Mouse (Mus musculus): ENCODE results near the gene Vmn1r184. TPM values are rescaled to one million over a fixed set of nuclear protein-coding genes. Genes with fewer than 3 reads are reported as not detected.
"Not testable (repeated sequence)": the region's sequence is repeated elsewhere in the genome, so short reads cannot be mapped to it uniquely, and the experiment has no call there.

Gene Vmn1r184
- polyA plus RNA-seq (2012; rRNA removed) (not detected in 2 replicates), polyA plus RNA-seq (2014; fragmentation: Nextera tagmentation; extraction: Ambion mirVana) (not detected in 2 replicates)

GRCm38 (mm10) chr7:26260034-26260433, at the start of gene Vmn1r184:
TSS of gene Vmn1r184 (plus strand) at chr7:26260334.
- not testable (repeated sequence) for H3K9ac ChIP-seq (ENCODE audit: low read depth, low read length, severe bottlenecking); H3K36me3 ChIP-seq (ENCODE audit: control insufficient read depth, insufficient read depth, low read length); H3K27ac ChIP-seq (replicated peaks; ENCODE audit: low read depth, low read length); H3K4me1 ChIP-seq (ENCODE audit: control insufficient read depth, insufficient read depth, low read length); H3K9me3 ChIP-seq (ENCODE audit: control insufficient read depth, low read length); H3K4me3 ChIP-seq (replicated peaks; ENCODE audit: low read length); ATAC-seq (ENCODE audit: low FRiP score, low read depth); H3K4me2 ChIP-seq (replicated peaks; ENCODE audit: low read depth, low read length, severe bottlenecking); H3K27me3 ChIP-seq (ENCODE audit: control insufficient read depth, insufficient read depth, low read length); DNase-seq (ENCODE audit: low spot score)
- 80% methylated on average over 1 of the region's 1 CpGs for WGBS

- not testable (repeated sequence) for H3K4me1 ChIP-seq (ENCODE audit: control insufficient read depth, insufficient read depth, low read length); H3K27ac ChIP-seq (replicated peaks; ENCODE audit: low read depth, low read length); H3K27me3 ChIP-seq (ENCODE audit: control insufficient read depth, insufficient read depth, low read length); DNase-seq (ENCODE audit: low spot score); H3K36me3 ChIP-seq (ENCODE audit: control insufficient read depth, insufficient read depth, low read length); ATAC-seq (ENCODE audit: low FRiP score, low read depth); H3K9ac ChIP-seq (ENCODE audit: low read depth, low read length, severe bottlenecking); H3K4me2 ChIP-seq (replicated peaks; ENCODE audit: low read depth, low read length, severe bottlenecking); H3K4me3 ChIP-seq (replicated peaks; ENCODE audit: low read length); H3K9me3 ChIP-seq (ENCODE audit: control insufficient read depth, low read length)
- 85% methylated on average over 8 of the region's 8 CpGs for WGBS
Observed at GRCm38 (mm10) chr7:26303429-26304166, 43.5 kb downstream of the Vmn1r184 start.

GRCm38 (mm10) chr7:26306926-26307325, 46.8 kb downstream of the Vmn1r184 start, which contains the start of gene Cyp2a4:
TSS of gene Cyp2a4 (plus strand) at chr7:26307169.
- not testable (repeated sequence) for H3K27me3 ChIP-seq (ENCODE audit: control insufficient read depth, insufficient read depth, low read length); DNase-seq (ENCODE audit: low spot score); H3K36me3 ChIP-seq (ENCODE audit: control insufficient read depth, insufficient read depth, low read length); H3K9me3 ChIP-seq (ENCODE audit: control insufficient read depth, low read length); H3K4me2 ChIP-seq (replicated peaks; ENCODE audit: low read depth, low read length, severe bottlenecking); H3K27ac ChIP-seq (replicated peaks; ENCODE audit: low read depth, low read length); ATAC-seq (ENCODE audit: low FRiP score, low read depth); H3K4me3 ChIP-seq (replicated peaks; ENCODE audit: low read length); H3K4me1 ChIP-seq (ENCODE audit: control insufficient read depth, insufficient read depth, low read length); H3K9ac ChIP-seq (ENCODE audit: low read depth, low read length, severe bottlenecking)
- WGBS, result 54% methylated on average over 2 of the region's 2 CpGs

- H3K9ac ChIP-seq (ENCODE audit: low read depth, low read length, severe bottlenecking); H3K4me2 ChIP-seq (replicated peaks; ENCODE audit: low read depth, low read length, severe bottlenecking); H3K27me3 ChIP-seq (ENCODE audit: control insufficient read depth, insufficient read depth, low read length); ATAC-seq (ENCODE audit: low FRiP score, low read depth); DNase-seq (ENCODE audit: low spot score); H3K4me1 ChIP-seq (ENCODE audit: control insufficient read depth, insufficient read depth, low read length); H3K27ac ChIP-seq (replicated peaks; ENCODE audit: low read depth, low read length); H3K4me3 ChIP-seq (replicated peaks; ENCODE audit: low read length); H3K36me3 ChIP-seq (ENCODE audit: control insufficient read depth, insufficient read depth, low read length); H3K9me3 ChIP-seq (ENCODE audit: control insufficient read depth, low read length): not testable (repeated sequence)
- 81% methylated on average over 4 of the region's 4 CpGs for WGBS
Observed at GRCm38 (mm10) chr7:26311786-26312185, 51.7 kb downstream of the Vmn1r184 start.

- H3K9ac ChIP-seq (ENCODE audit: low read depth, low read length, severe bottlenecking); H3K4me3 ChIP-seq (replicated peaks; ENCODE audit: low read length); H3K9me3 ChIP-seq (ENCODE audit: control insufficient read depth, low read length); H3K27ac ChIP-seq (replicated peaks; ENCODE audit: low read depth, low read length); ATAC-seq (ENCODE audit: low FRiP score, low read depth); H3K36me3 ChIP-seq (ENCODE audit: control insufficient read depth, insufficient read depth, low read length); DNase-seq (ENCODE audit: low spot score); H3K4me1 ChIP-seq (ENCODE audit: control insufficient read depth, insufficient read depth, low read length); H3K27me3 ChIP-seq (ENCODE audit: control insufficient read depth, insufficient read depth, low read length); H3K4me2 ChIP-seq (replicated peaks; ENCODE audit: low read depth, low read length, severe bottlenecking): not testable (repeated sequence)
- WGBS, result 87% methylated on average over 2 of the region's 2 CpGs
Observed at GRCm38 (mm10) chr7:26315194-26315593, 55.1 kb downstream of the Vmn1r184 start.

DNA sequence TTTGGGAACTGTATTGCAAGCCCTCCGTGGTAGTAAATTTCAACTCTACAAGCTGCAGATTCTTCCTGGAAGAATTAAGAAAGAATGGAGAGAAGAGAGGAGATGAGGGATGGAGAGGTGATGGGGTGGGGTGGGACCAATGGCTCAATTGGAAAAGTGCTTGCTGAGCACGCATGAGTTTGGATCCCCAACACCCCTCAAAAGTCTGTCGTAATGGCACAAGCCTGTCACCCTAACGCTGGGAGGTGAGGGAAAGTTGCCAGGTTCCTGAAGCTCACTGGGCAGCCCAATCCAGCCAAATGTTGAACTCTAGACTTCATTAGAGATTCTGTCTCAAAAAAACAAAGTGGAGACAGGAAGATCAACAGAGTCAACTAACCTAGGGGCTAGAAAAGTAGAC, 55.7 kb downstream of the Vmn1r184 start:
- H3K4me3 ChIP-seq (replicated peaks; ENCODE audit: low read length); H3K9ac ChIP-seq (ENCODE audit: low read depth, low read length, severe bottlenecking); H3K27me3 ChIP-seq (ENCODE audit: control insufficient read depth, insufficient read depth, low read length); H3K4me1 ChIP-seq (ENCODE audit: control insufficient read depth, insufficient read depth, low read length); H3K4me2 ChIP-seq (replicated peaks; ENCODE audit: low read depth, low read length, severe bottlenecking); H3K27ac ChIP-seq (replicated peaks; ENCODE audit: low read depth, low read length); H3K36me3 ChIP-seq (ENCODE audit: control insufficient read depth, insufficient read depth, low read length); ATAC-seq (ENCODE audit: low FRiP score, low read depth); DNase-seq (ENCODE audit: low spot score); H3K9me3 ChIP-seq (ENCODE audit: control insufficient read depth, low read length): not testable (repeated sequence)
- WGBS, result 80% methylated on average over 4 of the region's 4 CpGs

Other genes starting within 250 kb of the Vmn1r184 start
- not detected in 2 replicates for gene Cyp2b13, start 198.8 kb upstream of the Vmn1r184 start, polyA plus RNA-seq (2012; rRNA removed)
- gene Cyp2b13, start 198.8 kb upstream of the Vmn1r184 start, polyA plus RNA-seq (2014; fragmentation: Nextera tagmentation; extraction: Ambion mirVana), result not detected in 2 replicates
- not detected in 2 replicates for gene Cyp2b9, start 86.9 kb upstream of the Vmn1r184 start, polyA plus RNA-seq (2012; rRNA removed)
- gene Cyp2b9, start 86.9 kb upstream of the Vmn1r184 start, polyA plus RNA-seq (2014; fragmentation: Nextera tagmentation; extraction: Ambion mirVana), result not detected in 2 replicates
- gene Cyp2a4, start 46.8 kb downstream of the Vmn1r184 start, polyA plus RNA-seq (2012; rRNA removed), result not detected in 2 replicates
- not detected in 2 replicates for gene Cyp2a4, start 46.8 kb downstream of the Vmn1r184 start, polyA plus RNA-seq (2014; fragmentation: Nextera tagmentation; extraction: Ambion mirVana)
- gene Nlrp9c, start 143.4 kb downstream of the Vmn1r184 start, polyA plus RNA-seq (2012; rRNA removed), result not detected in 2 replicates
- not detected in 2 replicates for gene Nlrp9c, start 143.4 kb downstream of the Vmn1r184 start, polyA plus RNA-seq (2014; fragmentation: Nextera tagmentation; extraction: Ambion mirVana)
- not detected in 2 replicates for gene Nlrp4a, start 174.8 kb downstream of the Vmn1r184 start, polyA plus RNA-seq (2012; rRNA removed)
- not detected in 2 replicates for gene Nlrp4a, start 174.8 kb downstream of the Vmn1r184 start, polyA plus RNA-seq (2014; fragmentation: Nextera tagmentation; extraction: Ambion mirVana)

Data from limb, embryonic 14.5 days (tissue).